Mouse (Mus musculus) spleen, postnatal 14 days (tissue): ENCODE measurements around the gene Ap1m2.

Experiments used
- DNase-seq, 2 experiments: peaks; one replicate each; pipeline ENCODE4 v3.0.0; 2021 to 2022; ENCODE audit warnings: low spot score in 2 of 2

Ap1m2 gene

DNA sequence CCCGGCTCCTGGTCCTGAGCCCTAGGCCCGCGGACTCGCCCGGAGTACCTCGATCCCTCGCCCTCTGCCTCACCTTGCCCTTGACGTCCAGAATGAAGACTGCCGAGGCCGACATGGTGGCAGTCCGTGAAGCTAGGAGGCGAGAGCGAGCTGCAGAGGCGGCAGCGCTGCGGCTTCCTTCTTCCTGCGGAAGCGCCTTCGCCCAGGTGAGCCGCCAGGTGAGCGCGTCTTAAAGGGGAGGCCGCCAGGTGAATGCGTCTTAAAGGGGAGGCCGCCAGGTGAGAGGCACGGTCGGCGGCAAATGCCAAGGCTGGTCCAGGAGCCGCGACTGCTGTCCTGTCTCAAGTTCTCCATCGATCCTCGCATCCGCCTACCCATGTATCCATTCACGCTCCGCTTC is at the start of gene Ap1m2:
TSS of gene Ap1m2 (minus strand) at position 204 of the 400 bp plus-strand sequence.
- DNase-seq, result no peak

DNA sequence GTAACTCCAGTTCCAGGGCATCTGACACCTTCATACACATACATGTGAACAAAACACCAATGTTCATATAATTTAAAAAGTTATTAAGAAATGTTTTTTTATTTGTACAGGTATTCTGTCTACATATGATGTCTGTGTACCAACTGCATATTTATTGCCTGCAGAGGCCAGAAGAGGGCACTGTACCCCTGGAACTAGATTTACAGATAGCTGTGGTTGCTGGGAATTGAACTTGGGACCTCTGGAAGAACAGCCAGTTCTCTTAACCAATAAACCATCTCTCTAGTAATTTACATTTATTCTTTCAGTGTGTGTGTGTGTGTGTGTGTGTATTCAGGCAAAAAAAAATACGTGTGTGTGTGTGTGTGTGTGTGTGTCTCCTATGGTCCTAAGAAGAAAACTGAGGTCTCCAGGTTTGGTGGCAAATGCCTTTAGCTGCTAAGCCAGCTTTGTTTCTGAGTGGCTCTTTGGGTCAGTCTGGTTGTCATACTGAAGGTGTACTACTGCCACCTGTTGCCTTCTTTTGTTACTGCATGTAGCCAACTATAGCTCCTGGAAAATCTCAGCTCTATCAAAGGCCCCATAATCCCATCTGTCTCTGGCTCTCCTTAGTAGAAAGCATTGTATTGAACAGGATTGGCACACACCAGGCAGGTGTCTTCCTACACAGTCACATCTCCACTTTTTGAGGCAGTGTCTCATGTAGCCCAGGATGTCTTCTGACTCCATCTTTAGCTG is 45.0 kb upstream of the Ap1m2 start:
- DNase-seq, result peak in 1 of 2 experiments; percentile 61

DNA sequence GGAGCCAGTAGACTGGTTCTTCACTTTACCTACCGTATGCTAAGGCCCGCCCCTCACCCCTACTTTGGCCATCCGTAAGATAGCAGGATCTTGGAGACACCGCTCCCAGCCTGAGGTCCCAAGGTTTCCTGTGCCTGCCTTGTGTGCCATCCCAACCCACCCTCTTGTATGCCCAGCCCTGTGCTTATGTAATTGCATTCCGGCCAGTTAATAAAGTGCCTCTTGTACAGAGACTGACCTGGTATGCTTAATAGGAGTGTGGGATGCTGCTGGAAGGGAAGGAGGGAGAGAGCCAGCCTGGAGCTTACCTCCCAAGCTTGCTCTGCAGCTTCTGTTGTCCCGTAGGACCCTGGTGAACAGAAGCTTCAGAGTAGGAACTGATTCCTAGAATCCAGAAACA is 42.7 kb upstream of the Ap1m2 start:
- no peak for DNase-seq

DNA sequence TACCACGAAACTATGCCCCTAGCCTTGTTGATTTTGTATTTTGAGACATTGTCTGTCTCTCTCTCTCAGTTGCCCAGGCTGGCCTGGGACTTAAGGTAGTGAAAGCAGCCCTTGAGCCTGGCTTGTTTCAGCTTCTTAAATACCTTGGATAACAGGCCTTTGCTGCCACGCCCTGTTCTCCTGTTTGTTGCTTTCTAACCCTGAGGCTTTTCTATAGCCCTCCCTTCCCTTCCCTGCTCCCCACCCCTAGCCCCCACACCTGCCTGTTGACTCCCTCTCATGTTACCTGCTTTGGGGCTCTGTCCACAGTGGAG is 41.2 kb upstream of the Ap1m2 start:
- no peak for DNase-seq

DNA sequence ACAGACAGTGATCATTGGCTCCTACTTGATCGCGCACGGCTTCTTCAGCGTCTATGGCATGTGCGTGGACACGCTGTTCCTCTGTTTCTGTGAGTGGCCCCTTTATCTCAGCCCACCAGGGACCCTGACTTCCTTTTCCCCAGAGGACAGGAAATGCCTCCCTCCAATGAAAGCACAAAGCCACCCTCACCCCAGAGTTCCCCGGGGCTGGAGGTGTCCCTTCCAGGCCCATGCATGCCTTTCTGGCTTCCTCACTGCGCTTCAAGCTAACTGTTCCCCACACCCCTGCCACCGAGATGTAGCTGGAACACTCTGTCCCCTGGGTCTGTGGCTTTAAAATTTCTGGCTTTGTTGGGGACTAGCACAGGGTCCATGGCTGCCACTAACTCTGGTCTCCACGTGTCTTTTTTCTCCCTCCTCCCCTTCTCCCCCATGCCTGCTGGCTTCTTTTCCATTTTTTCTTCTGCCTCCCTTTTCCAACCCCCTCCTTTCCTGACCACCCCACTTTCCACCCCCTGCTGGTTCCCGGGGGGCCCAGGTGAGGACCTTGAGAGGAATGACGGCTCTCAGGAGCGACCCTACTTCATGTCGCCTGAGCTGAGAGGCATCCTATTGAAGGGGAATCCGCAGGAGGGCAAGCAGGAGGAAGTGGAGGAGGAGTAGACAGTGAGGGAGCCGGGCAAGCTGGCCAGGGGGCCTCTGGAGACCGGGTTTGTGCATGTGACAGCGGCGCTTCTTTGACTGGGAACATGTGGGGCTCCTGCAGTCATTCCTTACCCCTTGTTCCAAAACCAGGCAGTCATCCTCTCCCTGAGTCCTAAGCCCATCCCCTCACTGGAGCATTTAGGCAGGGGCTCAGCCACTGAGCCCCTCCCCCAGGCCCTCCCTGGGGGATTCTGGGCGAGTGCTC is 40.6 kb upstream of the Ap1m2 start:
- no peak for DNase-seq

DNA sequence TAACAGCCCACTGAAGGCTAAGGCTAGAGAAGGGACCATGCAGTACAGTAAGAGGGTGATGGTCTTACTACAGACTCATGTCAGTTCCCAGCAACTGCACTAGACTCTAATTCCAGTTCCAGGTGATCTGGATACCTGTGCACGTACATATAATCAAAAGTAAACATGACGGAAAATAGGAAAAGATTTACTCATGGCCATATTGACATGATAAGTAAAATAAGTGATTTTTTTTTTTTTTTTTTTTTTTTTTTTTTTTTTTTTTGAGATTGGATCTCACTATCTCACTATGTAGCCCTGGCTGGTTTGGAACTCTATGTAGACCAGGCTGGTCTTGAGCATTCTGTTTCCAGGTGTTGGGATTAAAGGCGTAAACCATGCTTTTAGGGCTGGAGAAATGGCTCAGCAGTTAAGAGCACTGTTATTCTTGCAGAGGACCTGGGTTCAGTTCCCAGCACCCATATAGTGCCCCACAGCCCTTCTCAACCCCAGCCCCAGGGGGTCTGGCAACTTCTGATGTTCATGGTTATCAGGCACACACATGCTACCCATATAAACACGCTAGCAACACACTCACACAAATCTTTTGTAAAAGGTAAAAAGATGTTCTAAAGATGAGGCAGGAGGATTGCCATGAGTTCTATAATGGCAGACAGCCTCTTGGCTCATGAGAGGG is 39.7 kb upstream of the Ap1m2 start:
- DNase-seq, result no peak

DNA sequence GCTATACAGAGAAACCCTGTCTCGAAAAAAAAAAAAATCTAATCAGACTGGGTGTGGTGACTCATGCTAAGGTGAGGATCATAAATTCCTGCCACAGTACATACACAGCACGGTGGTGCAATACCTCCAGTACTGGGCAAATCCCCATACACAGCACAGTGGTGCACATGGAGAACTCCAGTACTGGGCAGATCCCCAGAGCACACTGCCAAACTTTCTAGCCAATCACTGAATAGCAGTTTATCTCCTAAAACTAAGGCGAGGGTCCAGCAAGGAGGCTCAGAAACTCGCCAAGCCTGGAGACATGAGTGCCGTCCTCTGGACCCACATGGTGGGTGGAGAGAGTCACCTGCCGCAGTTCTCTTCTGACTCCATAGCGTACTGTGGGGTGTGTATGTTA is 39.0 kb upstream of the Ap1m2 start:
- no peak for DNase-seq

DNA sequence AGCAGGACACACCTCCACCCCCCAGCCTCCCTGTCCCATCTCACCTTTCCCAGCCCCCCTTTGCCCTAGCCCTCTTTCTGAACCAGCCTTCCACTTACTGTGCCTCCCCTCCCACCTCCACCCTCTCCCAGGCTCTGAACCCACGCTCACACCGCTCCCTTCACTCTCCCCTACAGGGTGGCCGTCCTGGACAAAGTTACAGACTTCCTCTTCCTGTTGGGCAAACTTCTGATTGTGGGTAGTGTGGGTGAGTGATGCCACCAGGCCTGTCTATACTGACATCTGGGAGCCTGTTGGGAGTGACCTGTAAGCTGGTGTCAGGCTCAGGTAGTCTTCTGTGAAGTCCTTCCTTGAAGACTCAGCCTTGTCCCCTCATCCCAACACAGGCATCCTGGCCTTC is 36.0 kb upstream of the Ap1m2 start:
- DNase-seq, result no peak

DNA sequence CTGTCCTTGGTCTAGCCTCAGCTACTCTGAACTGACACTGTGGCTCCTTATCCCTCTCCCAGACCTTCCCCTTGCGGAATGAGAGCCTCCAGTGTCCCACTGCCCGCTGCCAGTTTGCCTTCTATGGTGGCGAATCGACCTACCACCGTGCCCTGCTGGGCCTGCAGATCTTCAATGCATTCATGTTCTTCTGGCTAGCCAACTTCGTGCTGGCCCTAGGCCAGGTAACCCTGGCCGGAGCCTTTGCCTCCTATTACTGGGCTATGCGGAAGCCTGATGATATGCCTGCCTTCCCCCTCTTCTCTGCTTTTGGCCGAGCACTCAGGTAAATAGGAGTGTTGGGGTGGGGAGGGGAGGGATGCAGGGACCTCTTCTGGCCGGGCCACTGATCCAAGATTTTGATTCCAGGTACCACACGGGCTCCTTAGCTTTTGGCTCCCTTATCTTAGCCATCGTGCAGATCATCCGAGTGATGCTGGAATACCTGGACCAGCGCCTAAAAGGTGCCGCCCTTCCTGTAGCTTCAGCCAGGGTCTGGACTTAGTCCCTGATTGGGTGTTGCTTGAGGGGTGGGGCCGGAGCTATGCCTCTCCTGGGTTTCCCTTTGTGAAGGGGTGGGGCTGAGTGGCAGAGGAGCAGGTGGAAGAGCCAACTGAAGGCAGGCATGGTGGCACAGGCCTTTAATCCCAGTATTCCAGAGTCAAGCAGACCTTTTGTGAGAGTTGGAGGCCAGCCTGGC is 34.7 kb upstream of the Ap1m2 start:
- DNase-seq, result no peak

DNA sequence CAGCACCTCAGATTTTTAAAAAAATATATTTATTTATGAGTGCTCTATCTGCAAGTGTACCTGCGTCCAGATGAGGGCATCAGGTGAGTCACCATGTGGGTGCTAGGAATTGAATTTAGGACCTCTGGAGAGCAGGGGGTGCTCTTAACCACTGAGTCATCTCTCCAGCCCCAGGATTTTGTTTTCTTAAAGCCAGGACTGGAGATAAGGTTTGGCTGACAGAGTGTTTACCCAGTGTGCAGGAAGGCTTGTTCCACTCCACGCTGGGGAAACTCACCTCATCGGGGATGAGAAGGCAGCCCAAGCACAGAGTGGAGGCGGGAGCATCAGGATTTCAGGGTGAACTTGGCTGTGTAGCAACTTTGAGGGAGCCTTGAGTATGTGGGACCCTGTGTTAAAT is 28.3 kb upstream of the Ap1m2 start:
- DNase-seq, result no peak

DNA sequence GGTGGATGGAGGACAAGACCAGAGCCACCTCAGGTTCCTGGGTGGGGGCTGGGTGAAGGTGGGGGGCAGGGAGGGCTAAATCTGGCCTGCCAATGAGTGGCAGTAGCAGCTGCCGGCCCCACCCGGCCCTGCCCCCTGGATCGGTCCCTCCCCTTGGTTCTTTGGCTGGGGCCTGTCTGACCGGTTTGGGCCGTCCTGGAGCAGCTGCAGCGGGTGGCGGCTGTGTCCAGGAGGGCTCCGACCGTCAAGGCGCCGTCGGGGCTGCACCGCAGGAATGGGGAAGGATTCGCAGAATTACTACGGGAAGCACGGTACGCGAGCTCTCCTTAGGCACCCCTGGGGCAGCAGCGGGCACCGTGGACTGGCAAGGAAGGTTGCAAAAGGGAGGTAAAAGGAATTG is 25.5 kb upstream of the Ap1m2 start:
- no peak for DNase-seq

DNA sequence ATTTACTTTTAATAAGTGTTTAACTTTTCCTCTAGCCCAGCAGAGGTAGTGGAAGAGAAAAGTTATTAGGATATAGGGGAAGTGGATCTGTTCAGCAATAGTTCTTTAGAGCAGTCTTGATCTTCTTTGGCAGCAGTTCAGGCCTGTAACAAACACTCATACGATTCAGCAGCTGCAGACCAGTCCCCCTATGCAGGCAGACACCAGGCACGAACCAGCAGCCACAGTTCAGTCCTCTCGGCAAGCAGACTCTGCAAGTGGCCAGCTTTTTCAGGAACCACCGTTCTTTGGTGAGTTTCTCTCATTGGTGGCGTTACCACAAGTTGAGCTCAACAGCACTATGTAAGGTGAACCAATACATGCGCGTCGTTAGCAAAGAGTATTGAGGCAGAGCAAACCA is 24.4 kb upstream of the Ap1m2 start:
- no peak for DNase-seq

DNA sequence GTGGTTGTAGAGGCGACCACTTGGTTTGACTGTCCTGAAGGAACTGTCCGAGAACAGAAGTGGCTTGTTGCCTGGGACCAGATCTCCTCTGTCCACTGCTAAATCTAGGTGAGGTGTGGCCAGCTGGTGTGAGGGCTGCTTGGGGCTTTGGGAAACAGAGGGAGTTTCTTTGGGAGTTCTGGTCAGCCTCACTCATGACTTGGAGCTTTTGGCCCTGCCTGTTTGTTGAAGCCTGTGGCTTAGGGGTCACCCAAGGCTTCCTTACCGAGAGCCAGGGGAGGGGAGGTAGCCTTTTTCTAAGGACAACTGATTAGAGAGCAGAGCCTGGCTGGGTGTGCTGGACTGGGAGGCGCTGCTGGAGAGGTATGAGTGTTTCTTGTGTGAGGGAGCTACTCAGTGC is 23.3 kb upstream of the Ap1m2 start:
- no peak for DNase-seq

DNA sequence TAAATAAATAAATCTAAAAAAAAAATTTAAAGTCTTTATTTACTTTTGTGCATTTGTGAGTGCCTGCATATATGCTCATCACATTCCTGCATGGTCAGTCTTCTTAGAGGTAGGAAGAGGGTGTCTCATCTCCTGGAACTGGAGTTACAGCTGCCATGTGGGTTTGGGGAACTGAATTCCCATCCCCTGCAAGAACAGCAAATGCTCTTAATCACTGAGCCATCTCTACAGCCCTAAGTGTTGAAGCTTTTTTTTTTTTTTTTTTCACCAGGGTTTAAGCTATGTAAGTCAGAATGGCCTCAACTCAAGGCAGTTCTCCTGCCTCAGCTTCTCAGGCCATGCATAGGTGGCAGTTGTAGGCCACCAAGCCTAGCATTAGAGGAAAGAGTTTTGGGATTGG is 22.6 kb upstream of the Ap1m2 start:
- no peak for DNase-seq

DNA sequence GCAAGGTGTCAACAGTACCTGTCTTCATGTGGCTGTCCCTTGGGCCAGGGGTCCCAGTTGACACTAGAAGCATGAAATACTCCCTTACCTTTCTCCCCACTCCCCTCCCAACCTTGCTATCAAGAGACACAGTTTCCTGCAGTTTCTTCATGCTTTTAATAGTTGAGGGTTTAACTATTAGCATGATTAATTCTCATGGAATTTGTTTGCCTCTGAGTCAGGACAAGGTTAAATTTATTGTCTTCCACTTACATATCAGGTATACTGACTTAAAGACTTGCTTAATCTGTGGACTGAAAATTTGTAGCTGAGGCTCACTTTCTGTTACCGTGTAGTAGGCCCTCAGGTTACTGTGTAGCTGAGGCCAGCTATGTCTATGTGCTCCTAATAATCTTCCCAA is 21.4 kb upstream of the Ap1m2 start:
- DNase-seq, result no peak

DNA sequence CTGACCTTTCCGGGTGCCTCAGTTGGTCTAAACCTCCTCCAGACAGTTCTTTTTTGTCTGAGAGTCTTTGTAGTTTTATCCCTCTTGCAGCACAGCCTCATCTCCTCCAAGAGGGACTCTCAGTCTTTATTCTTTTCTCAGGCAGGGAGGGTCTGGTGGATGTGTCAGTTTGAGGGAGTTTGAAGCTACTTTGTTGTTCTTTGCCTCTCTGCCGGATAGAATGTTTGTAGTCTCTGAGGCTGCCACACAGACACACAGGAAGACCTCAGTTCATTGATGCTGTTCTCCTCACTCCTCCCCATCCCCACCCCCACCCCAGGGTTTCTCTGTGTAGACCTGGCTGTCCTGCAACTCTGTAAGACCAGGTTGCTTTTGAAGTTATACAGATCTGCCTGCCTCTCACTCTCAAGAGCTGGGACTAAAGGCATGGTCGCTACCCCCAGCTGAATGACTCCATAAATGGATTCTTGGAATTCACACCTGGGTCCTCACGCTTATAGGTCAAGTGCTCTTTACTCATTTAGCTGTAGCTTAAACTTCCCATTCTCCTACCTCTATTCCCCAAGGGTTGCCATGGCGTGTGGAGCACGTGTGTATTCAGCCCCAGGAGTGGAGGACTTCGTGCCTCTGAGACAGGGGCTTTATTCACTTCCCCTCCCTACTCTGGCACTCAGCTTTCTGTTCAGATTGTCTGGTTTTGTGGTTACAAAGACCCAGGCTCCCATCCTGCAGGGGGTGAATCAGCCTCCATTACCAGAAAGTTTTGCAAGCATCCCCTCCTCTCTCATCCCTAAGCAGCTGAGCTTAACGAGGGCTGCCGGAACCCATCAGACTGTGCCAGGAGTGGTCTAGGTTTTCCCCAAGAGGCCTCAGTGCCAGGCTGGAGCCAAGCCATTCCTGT is 20.3 kb upstream of the Ap1m2 start:
- no peak for DNase-seq

DNA sequence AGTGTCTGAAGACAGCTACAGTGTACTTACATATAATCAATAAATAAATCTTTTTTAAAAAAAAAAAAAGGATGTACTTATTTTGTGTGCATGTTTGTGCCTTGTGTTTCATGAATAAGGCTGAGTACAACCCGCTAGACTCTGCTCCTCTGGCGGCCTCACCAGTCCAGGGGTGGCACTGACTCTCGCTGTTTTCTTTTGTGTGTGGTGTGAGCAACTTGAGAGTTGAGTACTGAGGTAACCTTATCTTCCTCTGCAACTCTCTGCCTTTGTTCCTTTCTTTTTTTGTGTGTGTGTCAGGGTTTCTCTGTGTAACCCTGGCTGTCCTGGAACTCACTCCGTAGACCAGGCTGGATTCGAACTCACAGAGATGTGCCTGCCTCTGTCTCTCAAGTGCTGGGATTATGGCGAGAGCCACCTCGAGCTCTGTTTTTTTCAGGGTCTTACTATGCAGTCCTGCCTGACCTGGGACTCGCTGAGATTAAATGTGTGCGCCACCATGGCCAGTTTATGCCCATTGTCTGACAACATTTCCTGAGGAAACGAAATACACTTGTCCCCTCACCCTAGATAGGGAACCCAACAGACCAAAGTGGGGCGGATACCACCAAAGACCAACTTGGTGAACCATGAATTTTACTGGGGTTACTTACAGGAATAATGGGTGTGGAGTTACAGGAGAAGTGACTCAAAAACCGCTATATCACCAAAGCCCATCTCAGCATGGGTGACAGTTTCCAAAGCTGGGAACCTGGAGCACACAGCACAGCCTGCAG is 19.4 kb upstream of the Ap1m2 start:
- DNase-seq, result no peak

DNA sequence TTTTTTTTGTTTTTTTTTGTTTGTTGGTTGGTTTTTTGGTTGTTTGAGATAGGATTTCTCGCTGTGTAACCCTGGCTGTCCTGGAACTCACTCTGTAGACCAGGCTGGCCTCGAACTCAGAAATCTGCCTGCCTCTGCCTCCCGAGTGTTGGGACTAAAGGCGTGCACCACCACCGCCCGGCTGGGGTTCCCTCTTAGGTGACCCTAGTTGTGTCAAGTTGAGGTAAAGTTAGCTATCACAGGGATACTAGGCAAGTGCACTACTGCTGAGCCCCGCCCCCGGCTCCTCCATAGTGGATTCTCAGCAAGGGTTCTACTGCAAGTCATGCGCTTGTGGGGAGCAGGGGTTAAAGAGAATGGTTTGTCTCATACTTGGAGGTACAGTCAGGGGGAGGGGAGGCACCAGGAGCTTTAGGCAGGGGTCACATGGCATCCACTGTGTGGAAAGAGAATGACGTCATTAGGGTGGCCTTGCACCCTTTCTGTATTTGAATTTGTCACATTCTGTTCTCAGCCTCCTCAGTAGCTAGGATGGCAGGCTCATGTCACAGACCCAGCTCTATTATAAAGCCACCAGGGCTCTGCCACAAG is 17.7 kb upstream of the Ap1m2 start:
- DNase-seq, result no peak

DNA sequence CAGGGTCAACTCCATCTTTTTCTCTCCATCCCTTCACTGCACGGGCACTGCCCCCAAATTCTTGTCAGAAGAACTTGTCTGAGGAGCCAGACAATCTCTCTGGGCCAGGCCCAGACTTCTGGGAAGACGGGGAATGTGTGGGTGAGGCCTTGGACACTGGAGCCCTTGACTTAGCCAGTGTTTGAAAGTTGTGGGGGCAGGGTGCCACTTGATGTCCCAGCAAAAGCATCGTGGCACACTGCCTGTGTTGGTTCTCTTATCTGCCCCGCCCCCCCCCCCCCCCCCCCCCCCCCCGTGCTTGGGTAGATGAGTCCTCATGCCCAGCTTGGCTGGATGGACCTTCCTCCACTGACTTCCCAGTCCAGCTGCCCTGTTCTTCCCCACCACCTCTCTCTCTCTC is 16.9 kb upstream of the Ap1m2 start:
- DNase-seq, result no peak

DNA sequence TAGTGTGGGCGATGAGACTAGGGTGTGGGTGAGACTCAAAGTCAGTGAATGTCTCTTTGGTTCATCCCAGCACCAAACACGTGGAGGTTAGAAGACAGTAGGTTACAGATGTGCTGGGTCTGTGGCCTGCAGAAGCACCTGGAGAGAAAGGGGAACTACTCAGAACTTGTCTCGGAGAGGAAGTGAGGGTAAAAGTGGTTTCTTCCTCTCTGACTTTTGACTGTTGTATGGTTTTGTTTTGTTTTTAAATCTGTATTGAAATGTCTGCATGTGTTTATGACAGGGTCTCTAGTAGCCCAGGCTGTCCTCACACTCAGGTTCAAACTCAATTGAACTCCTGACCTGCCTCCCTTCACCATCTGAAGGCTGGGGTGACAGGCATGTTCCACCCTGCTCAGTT is 15.9 kb upstream of the Ap1m2 start:
- no peak for DNase-seq
